Mouse (Mus musculus): Measurements from ENCODE around the gene Zfand2b. TPM values are rescaled to one million over a fixed set of nuclear protein-coding genes. Genes with fewer than 3 reads are reported as not detected.

The Zfand2b gene
- total and polyA plus RNA-seq, 3 experiments: 15.7 to 40.7 (median 19.5) TPM

GRCm38 (mm10) chr1:75158990-75159389 lies 9.5 kb upstream of the Zfand2b start:
- H3K27me3 ChIP-seq (replicated peaks): no peaks in the 10 kb centered on the region
- dilution Hi-C loops (cut with MboI; ENCODE audit: extremely low pct_ligation_motif_present, extremely low pct_unique_long_range_greater_than_20kb, low sequenced_read_pairs): no loop called here
- TF ChIP-seq ZMIZ1 (IDR thresholded peaks at IDR 0.05; ENCODE audit: low read depth, low read length) (no peak), E2F4 (IDR thresholded peaks at IDR 0.05; ENCODE audit: insufficient replicate concordance, low read depth, low read length) (no peak), ELF1 (IDR thresholded peaks at IDR 0.05; ENCODE audit: low read depth, low read length) (no peak), HCFC1 (IDR thresholded peaks at IDR 0.05; ENCODE audit: low read depth, low read length) (no peak), CHD2 (IDR thresholded peaks at IDR 0.05; ENCODE audit: low read length) (no peak), KAT2A (IDR thresholded peaks at IDR 0.05; ENCODE audit: insufficient replicate concordance, low read length) (no peak)
- no peak overlapping the region for H3K4me2 ChIP-seq (ENCODE audit: insufficient read depth, low read depth, poor library complexity, severe bottlenecking)
- no peaks in the 10 kb centered on the region for H3K36me3 ChIP-seq (replicated peaks in 1 of 2; ENCODE audit: control insufficient read depth in 1 of 2, insufficient read depth in 1 of 2, low read length in 1 of 2)
- no peak overlapping the region for H3K9ac ChIP-seq (ENCODE audit: insufficient read depth, low read depth)
- in situ Hi-C loops (cut with MboI; ENCODE audit: low pct_ligation_motif_present, low pct_unique_long_range_greater_than_20kb, low sequenced_read_pairs): no loop called here
- H3K27ac ChIP-seq (ENCODE audit: insufficient read depth, low read depth): no peak overlapping the region
- DNase-seq (ENCODE audit: extremely low read depth): no peak
- no peak overlapping the region for H3K4me3 ChIP-seq (replicated peaks in 1 of 3; ENCODE audit: low read depth in 2 of 3, low read length in 2 of 3, poor library complexity in 1 of 3)
- H3K4me1 ChIP-seq (ENCODE audit: control insufficient read depth in 1 of 2, insufficient read depth in 2 of 2): no peaks in the 10 kb centered on the region
- H3K79me2 ChIP-seq (replicated peaks; ENCODE audit: control insufficient read depth, extremely low read depth, insufficient read depth, poor library complexity, severe bottlenecking): no peaks in the 10 kb centered on the region
- H3K9me3 ChIP-seq (replicated peaks; ENCODE audit: low read length): no peaks in the 10 kb centered on the region

DNA sequence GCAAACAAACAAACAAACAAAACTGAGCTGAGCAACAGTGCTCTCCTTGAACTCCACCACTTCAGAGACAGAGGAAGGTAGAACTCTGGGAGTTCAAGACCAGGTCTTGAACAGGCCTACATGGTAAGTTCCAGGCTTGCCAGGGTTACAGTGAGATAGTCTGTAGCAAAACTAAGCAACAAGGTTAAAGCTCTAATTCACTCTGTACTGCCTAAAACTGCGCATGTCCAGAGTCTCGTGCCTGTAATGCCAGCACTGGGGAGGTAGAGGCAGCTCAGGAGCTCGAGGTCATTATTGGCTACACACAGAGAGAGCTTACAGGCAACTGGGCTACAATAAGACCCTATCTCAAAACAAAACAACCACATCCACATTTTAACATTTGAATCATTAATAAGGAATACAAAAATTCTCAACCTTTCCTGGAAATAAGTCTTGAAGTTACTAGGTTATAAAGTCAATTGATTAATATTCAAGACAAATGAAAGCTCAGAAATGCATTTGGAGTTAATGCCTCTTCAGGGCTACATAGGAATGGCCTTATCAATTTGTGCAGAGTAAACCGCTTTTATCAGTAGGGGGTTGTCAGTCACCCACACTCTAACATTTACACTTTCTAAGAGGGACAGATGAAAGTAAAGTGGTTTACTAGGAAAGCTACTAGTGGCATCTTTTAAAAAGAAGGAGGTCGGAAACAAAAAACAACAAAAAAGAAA lies 8.7 kb upstream of the Zfand2b start:
- no peak for DNase-seq (ENCODE audit: extremely low read depth)
- Histone ChIP-seq H3K4me3 (replicated peaks in 1 of 3; ENCODE audit: low read depth in 2 of 3, low read length in 2 of 3, poor library complexity in 1 of 3) (no peak overlapping the region), H3K9ac (ENCODE audit: insufficient read depth, low read depth) (no peak overlapping the region), H3K27ac (ENCODE audit: insufficient read depth, low read depth) (no peak overlapping the region), H3K4me2 (ENCODE audit: insufficient read depth, low read depth, poor library complexity, severe bottlenecking) (no peak overlapping the region), H3K79me2 (replicated peaks; ENCODE audit: control insufficient read depth, extremely low read depth, insufficient read depth, poor library complexity, severe bottlenecking) (no peaks in the 10 kb centered on the region), H3K9me3 (replicated peaks; ENCODE audit: low read length) (no peaks in the 10 kb centered on the region), H3K4me1 (ENCODE audit: control insufficient read depth in 1 of 2, insufficient read depth in 2 of 2) (no peaks in the 10 kb centered on the region), H3K36me3 (replicated peaks in 1 of 2; ENCODE audit: control insufficient read depth in 1 of 2, insufficient read depth in 1 of 2, low read length in 1 of 2) (no peaks in the 10 kb centered on the region), H3K27me3 (replicated peaks) (no peaks in the 10 kb centered on the region)
- in situ Hi-C loops (cut with MboI; ENCODE audit: low pct_ligation_motif_present, low pct_unique_long_range_greater_than_20kb, low sequenced_read_pairs): no loop called here
- dilution Hi-C loops (cut with MboI; ENCODE audit: extremely low pct_ligation_motif_present, extremely low pct_unique_long_range_greater_than_20kb, low sequenced_read_pairs): no loop called here
- TF ChIP-seq MAZ (IDR thresholded peaks at IDR 0.05; ENCODE audit: low read depth, low read length) (no peak), MXI1 (IDR thresholded peaks at IDR 0.05; ENCODE audit: low read depth, low read length) (no peak), POLR2AphosphoS2 (IDR thresholded peaks at IDR 0.05; ENCODE audit: low read depth, low read length) (no peak), SMC3 (IDR thresholded peaks at IDR 0.05; ENCODE audit: low read depth, low read length) (no peak), MAX (IDR thresholded peaks at IDR 0.05; ENCODE audit: low read length) (no peak), E2F4 (IDR thresholded peaks at IDR 0.05; ENCODE audit: insufficient replicate concordance, low read depth, low read length) (no peak), EP300 (IDR thresholded peaks at IDR 0.05; ENCODE audit: low read length) (no peak), ZC3H11A (IDR thresholded peaks at IDR 0.05; ENCODE audit: low read depth, low read length) (no peak)

DNA sequence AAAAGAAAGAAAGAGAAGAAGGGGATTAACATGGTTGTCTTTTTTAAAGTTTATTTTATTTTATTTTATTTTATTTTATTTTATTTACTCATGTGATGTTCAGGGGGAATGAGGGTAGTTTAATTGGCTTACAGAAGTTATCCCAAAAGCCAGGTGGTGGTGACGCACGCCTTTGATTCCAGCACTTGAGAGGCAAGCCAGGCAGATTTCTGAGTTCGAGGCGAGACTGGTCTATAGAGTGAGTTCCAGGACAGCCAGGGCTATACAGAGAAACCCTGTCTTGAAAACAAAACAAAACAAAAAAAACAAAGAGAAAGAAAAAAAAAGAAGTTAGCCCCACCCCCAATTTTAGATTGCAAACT lies 8.2 kb upstream of the Zfand2b start:
- H3K79me2 ChIP-seq (replicated peaks; ENCODE audit: control insufficient read depth, extremely low read depth, insufficient read depth, poor library complexity, severe bottlenecking): no peaks in the 10 kb centered on the region
- no peak overlapping the region for H3K27ac ChIP-seq (ENCODE audit: insufficient read depth, low read depth)
- in situ Hi-C loops (cut with MboI; ENCODE audit: low pct_ligation_motif_present, low pct_unique_long_range_greater_than_20kb, low sequenced_read_pairs): no loop called here
- DNase-seq (ENCODE audit: extremely low read depth): no peak
- H3K4me2 ChIP-seq (ENCODE audit: insufficient read depth, low read depth, poor library complexity, severe bottlenecking): no peak overlapping the region
- H3K4me1 ChIP-seq (ENCODE audit: control insufficient read depth in 1 of 2, insufficient read depth in 2 of 2): no peaks in the 10 kb centered on the region
- TF ChIP-seq SMC3 (IDR thresholded peaks at IDR 0.05; ENCODE audit: low read depth, low read length) (no peak), POLR2A (IDR thresholded peaks at IDR 0.05; ENCODE audit: low read depth, low read length) (no peak)
- H3K27me3 ChIP-seq (replicated peaks): no peaks in the 10 kb centered on the region
- no peaks in the 10 kb centered on the region for H3K9me3 ChIP-seq (replicated peaks; ENCODE audit: low read length)
- dilution Hi-C loops (cut with MboI; ENCODE audit: extremely low pct_ligation_motif_present, extremely low pct_unique_long_range_greater_than_20kb, low sequenced_read_pairs): no loop called here
- no peaks in the 10 kb centered on the region for H3K36me3 ChIP-seq (replicated peaks in 1 of 2; ENCODE audit: control insufficient read depth in 1 of 2, insufficient read depth in 1 of 2, low read length in 1 of 2)
- no peak overlapping the region for H3K9ac ChIP-seq (ENCODE audit: insufficient read depth, low read depth)
- no peak overlapping the region for H3K4me3 ChIP-seq (replicated peaks in 1 of 3; ENCODE audit: low read depth in 2 of 3, low read length in 2 of 3, poor library complexity in 1 of 3)
